In genomic region chr15:5009644-5010107, GRCm38 (mm10) we compare ENCODE assay signal across 11 mouse cellular contexts. TPM values are rescaled to one million over a fixed set of nuclear protein-coding genes. Genes with fewer than 3 reads are reported as not detected.
DNase-seq lines count a peak whose midpoint lies in the region; ATAC-seq lines count a peak whose summit lies in the region.
"Had no signal": no experiment of that assay in that cellular context is flagged by ENCODE, and none has a peak within 500 bp of the region (broad histone marks: within the 10 kb centered on the region; RNA-seq: fewer than 3 reads in every experiment).

No protein-coding gene starts in this region.

- H3K9me3 ChIP-seq in embryonic facial prominence, embryonic 11.5 days (replicated peaks; ENCODE audit: control insufficient read depth, low read length), result no peaks in the 10 kb centered on the region
- no peaks in the 10 kb centered on the region for H3K9me3 ChIP-seq in embryonic facial prominence, embryonic 10.5 days
- H3K9me3 ChIP-seq: stomach, embryonic 15.5 days had no signal

- peak; percentile 26 for DNase-seq in embryonic facial prominence, embryonic 11.5 days (ENCODE audit: low spot score)
- DNase-seq in embryonic facial prominence, embryonic 10.5 days (ENCODE audit: low spot score), result no peak
- DNase-seq in urinary bladder, postnatal 25 days (ENCODE audit: low spot score), result peak; percentile 7
- no peak for DNase-seq in urinary bladder, adult 2 months (ENCODE audit: low spot score)
- peak; percentile 30 for DNase-seq in kidney, postnatal 14 days
- no peak for DNase-seq in right cerebral cortex, postnatal 4 days
- DNase-seq in cerebellum, postnatal 36 days, result no peak
- DNase-seq: cerebellum, adult 11 months; liver had no signal

- H3K27ac ChIP-seq in embryonic facial prominence, embryonic 11.5 days (replicated peaks; ENCODE audit: low read depth, low read length), result no peak overlapping the region
- H3K27ac ChIP-seq in embryonic facial prominence, embryonic 10.5 days (replicated peaks), result no peak overlapping the region
- H3K27ac ChIP-seq: stomach, embryonic 15.5 days had no signal

- no peak overlapping the region for H3K4me3 ChIP-seq in embryonic facial prominence, embryonic 11.5 days (ENCODE audit: low read depth, low read length)
- H3K4me3 ChIP-seq in embryonic facial prominence, embryonic 10.5 days, result no peak overlapping the region
- H3K4me3 ChIP-seq: stomach, embryonic 15.5 days had no signal

- 68% methylated on average over 11 of the region's 11 CpGs for WGBS in embryonic facial prominence, embryonic 11.5 days
- WGBS in embryonic facial prominence, embryonic 10.5 days, result 73% methylated on average over 11 of the region's 11 CpGs

- H3K4me2 ChIP-seq in embryonic facial prominence, embryonic 11.5 days (ENCODE audit: low read depth, low read length), result no peak overlapping the region
- H3K4me2 ChIP-seq: stomach, embryonic 15.5 days had no signal

- no peak overlapping the region for H3K9ac ChIP-seq in embryonic facial prominence, embryonic 11.5 days (replicated peaks; ENCODE audit: low read length)
- H3K9ac ChIP-seq: stomach, embryonic 15.5 days had no signal

- no peaks in the 10 kb centered on the region for H3K4me1 ChIP-seq in embryonic facial prominence, embryonic 11.5 days (ENCODE audit: control insufficient read depth, insufficient read depth, low read length)
- no peaks in the 10 kb centered on the region for H3K4me1 ChIP-seq in embryonic facial prominence, embryonic 10.5 days
- H3K4me1 ChIP-seq: stomach, embryonic 15.5 days had no signal

- no peaks in the 10 kb centered on the region for H3K27me3 ChIP-seq in embryonic facial prominence, embryonic 11.5 days (ENCODE audit: control insufficient read depth, insufficient read depth, low read length)
- no peaks in the 10 kb centered on the region for H3K27me3 ChIP-seq in embryonic facial prominence, embryonic 10.5 days (replicated peaks; ENCODE audit: low read depth, poor library complexity, severe bottlenecking)
- H3K27me3 ChIP-seq: stomach, embryonic 15.5 days had no signal

- peak; percentile 23; the same call in 1 of the 2 replicates for ATAC-seq in embryonic facial prominence, embryonic 11.5 days (replicated peaks; ENCODE audit: insufficient number of reproducible peaks, low FRiP score, low TSS enrichment, low read depth)
- no peak for ATAC-seq in inflammation-experienced regulatory T-cells, adult 6 months

- no peaks in the 10 kb centered on the region for H3K36me3 ChIP-seq in embryonic facial prominence, embryonic 11.5 days (replicated peaks; ENCODE audit: control insufficient read depth, insufficient read depth, low read depth, low read length)
- no peaks in the 10 kb centered on the region for H3K36me3 ChIP-seq in embryonic facial prominence, embryonic 10.5 days (replicated peaks)
- H3K36me3 ChIP-seq: stomach, embryonic 15.5 days had no signal

RNA-seq across cellular contexts. Expression of gene C7, which starts 53.9 kb away (rescaled TPM):
- polyA plus RNA-seq in embryonic facial prominence, embryonic 11.5 days (2014; fragmentation: Nextera tagmentation; extraction: Ambion mirVana), result 0.15 and 0.18 TPM in 2 replicates
- polyA plus RNA-seq in embryonic facial prominence, embryonic 10.5 days (2016; fragmentation: Nextera tagmentation; extraction: Ambion mirVana), result 0.08 and 0.09 TPM in 2 replicates
- 51.5 and 67.5 TPM in 2 replicates for polyA plus RNA-seq in urinary bladder, adult 2 months (2012; rRNA removed)
- not detected for polyA plus RNA-seq in inflammation-experienced regulatory T-cells, adult 6 months (2017; shearing (Covaris generic))
- polyA plus RNA-seq: stomach, embryonic 15.5 days had no signal

Comparison
In these comparisons a context has a peak if more than half of its experiments do, and no peak if none do; other contexts are left out.
1. DNase-seq: peak in embryonic facial prominence, embryonic 11.5 days (single experiment), urinary bladder, postnatal 25 days (single experiment) and kidney, postnatal 14 days (single experiment); none in embryonic facial prominence, embryonic 10.5 days (single experiment), urinary bladder, adult 2 months (single experiment), right cerebral cortex, postnatal 4 days (single experiment) and cerebellum, postnatal 36 days (0 of 2).
2. RNA of gene C7, which starts 53.9 kb away (polyA plus RNA-seq): 51.5 to 67.5 TPM in urinary bladder, adult 2 months; 0.15 to 0.18 TPM in embryonic facial prominence, embryonic 11.5 days, 0.08 to 0.09 TPM in embryonic facial prominence, embryonic 10.5 days and not detected in inflammation-experienced regulatory T-cells, adult 6 months; every median in the first group is over 10 times any median in the second.